Mouse (Mus musculus) cerebellum, postnatal 10 days (tissue): ENCODE measurements around the gene Gm42372.
A peak's percentile ranks its signal among the peaks of the same experiment; 100 is the strongest.

Experiments
- DNase-seq, 2 experiments: peaks; one replicate each; pipeline ENCODE4 v3.0.0; 2021; ENCODE audit warnings: mixed read lengths in 2 of 2

Gm42372 gene

GRCm38 (mm10) chr7:16982859-16983568, at the start of gene Gm42372:
Gm42372 (plus strand) TSS chr7:16983086.
- DNase-seq: peak; percentile 93

GRCm38 (mm10) chr7:16937312-16937711, 45.6 kb upstream of the Gm42372 start:
- peak; percentile 56 to 77 for DNase-seq

GRCm38 (mm10) chr7:16938117-16938791, 44.6 kb upstream of the Gm42372 start:
- peak; percentile 82 to 86 for DNase-seq

- DNase-seq: no peak
These were observed 42.6 kb upstream of the Gm42372 start for GRCm38 (mm10) chr7:16940292-16940691.

DNA sequence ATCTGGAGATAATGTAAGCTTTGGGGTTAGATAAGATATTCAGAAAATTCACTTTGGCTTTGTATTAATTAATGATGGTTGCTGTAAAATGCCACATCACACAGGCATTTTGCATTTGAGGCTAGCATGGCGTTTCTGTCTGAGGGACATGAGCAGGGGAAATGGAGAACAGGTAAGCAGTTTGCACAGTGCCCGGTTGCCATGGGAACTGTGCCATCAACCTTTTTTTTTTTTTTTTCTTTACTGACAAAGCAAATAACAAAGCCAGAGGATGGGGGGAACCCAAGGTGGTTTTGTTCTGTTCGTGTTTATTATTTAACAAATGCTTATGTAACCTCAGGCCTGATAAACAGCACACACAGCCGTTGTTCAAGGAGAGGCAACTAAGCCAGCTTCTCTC, 40.0 kb upstream of the Gm42372 start:
- DNase-seq: peak in 1 of 2 experiments; percentile 31

DNA sequence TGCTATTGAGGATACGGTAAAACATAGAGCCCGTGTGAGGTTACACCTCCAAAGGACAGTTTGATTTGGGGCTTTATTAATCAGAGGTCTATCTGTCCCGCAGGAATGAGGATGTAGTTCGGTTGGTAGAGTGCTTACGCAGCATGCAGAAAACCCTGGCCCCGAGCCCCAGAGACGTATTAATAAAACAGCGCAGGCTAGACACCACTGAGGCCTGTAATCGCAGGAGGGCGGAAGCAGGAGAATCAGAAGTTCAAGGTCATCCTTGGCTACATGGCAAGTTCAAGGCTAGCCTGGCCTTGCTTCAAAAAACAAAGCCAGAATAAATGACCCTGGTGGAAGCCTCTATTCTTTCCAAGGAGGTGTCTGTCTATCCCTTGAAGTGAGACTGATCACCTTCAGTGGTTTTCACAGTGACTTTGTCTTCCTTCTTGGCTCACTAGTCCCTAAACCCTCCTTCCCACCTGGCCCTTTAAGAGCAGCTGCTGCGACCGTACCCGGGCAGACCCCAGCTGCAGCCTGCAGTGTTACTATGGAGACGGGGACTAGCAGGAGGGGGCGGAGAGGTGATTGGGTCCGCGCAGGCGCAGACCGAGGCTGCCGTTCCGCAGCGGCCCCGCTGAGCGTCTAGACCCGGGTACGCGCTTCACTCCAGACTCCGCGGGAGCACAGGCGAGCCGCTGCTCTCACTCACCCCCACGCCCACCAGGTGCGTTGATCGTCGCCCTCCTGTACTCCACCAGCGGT, 38.7 kb upstream of the Gm42372 start, which contains the start of gene Pnmal2:
TSS of gene Pnmal2 (plus strand) at position 622 of the 747 bp plus-strand sequence.
- peak; percentile 96 to 97 for DNase-seq

GRCm38 (mm10) chr7:16944808-16945315, 38.0 kb upstream of the Gm42372 start:
- no peak for DNase-seq

GRCm38 (mm10) chr7:16945419-16945818, 37.5 kb upstream of the Gm42372 start:
- DNase-seq: peak; percentile 80 to 83

DNA sequence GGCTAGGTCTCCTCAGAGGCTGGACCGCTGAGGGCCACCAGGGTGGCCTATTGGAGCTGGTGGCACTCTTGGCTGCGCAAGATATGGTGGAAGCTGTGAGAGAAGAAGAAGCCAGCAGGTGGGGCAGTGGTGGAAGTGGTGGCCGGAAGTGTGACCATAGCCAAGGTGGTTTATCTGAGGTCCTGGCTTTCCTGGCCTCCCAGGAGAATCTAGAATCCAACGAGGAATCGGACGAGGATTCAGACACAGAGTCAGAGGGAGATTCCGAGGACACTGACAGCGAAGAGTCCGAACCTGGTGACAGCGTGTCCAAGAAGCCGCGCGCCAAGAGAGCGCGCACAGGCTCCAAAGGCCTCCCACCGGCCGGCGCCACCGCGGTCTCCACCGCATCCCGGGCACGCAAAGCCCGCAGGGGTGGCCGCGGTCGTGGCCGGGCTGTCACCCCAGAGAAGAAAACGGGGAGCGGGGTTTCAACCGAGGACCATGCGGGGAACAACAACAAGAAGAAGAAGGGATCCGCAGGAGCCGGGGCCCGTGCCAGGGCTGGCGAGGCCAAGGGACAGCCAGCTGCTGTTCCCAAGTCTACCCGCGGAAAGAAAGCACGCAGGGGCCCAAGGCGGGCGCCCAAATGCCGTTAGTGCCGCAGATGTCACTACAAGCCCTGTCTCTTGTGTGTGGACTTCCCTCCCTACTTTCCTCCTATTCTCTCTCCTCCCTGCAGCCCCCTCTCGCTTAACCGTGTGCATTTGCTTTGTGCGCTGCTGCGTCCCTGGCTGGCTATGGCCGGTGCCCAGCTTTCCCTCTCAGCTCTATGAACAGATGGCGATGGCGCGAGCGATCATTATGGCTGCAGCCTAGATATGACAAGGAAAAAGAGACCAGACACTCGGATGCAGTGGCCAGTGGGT, 36.2 kb upstream of the Gm42372 start:
- peak; percentile 88 to 89 for DNase-seq

DNA sequence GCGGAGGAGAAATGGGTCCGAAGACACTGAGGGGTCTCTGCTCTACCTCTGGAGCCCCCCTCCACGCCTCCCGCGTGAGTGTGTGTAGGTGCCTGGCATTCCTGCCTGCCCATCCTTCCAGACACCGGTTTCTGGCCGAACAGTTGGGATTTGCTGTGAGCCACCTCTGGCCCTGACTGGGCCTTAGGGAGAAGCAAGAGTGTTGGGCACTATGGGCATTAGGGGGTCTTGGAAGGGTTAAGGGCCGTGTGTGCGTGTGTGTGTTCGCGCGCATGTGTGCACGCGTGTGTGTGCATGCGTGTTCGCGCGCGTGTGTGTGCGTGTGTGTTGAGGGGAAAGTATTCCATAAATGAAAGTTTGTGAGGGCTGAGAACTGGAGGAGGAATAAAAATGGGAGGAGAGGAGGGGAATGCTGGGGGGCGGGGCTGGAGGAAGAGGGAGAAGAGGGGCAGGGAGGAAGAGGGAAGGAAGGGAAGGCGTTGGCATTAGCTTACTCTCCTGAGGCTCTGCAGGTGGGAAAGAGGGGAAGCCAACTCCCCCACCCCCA, 35.5 kb upstream of the Gm42372 start:
- peak; percentile 75 to 80 for DNase-seq

DNA sequence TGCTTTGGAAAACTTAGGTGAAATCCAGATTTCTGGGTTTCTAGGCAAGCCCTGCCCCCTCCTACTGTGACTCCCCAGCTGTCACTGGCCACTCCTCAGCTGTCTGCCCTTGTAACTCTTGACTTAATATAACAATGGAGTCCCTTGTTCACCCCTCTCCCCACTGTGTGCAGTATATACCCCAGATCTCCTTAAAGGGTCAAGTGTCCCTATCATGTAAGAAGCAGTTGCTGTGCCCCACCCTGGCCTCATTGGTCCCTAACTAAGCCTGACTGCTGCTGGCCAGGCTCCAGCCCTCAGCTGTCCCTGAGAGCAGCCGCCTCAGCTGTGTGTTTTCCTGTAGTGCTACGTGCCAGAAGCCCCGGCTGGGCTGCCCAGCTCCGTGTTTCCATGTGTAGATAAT, 34.9 kb upstream of the Gm42372 start:
- peak; percentile 83 to 86 for DNase-seq

- peak; percentile 53 to 57 for DNase-seq
These were observed 33.9 kb upstream of the Gm42372 start for GRCm38 (mm10) chr7:16948923-16949458.

DNA sequence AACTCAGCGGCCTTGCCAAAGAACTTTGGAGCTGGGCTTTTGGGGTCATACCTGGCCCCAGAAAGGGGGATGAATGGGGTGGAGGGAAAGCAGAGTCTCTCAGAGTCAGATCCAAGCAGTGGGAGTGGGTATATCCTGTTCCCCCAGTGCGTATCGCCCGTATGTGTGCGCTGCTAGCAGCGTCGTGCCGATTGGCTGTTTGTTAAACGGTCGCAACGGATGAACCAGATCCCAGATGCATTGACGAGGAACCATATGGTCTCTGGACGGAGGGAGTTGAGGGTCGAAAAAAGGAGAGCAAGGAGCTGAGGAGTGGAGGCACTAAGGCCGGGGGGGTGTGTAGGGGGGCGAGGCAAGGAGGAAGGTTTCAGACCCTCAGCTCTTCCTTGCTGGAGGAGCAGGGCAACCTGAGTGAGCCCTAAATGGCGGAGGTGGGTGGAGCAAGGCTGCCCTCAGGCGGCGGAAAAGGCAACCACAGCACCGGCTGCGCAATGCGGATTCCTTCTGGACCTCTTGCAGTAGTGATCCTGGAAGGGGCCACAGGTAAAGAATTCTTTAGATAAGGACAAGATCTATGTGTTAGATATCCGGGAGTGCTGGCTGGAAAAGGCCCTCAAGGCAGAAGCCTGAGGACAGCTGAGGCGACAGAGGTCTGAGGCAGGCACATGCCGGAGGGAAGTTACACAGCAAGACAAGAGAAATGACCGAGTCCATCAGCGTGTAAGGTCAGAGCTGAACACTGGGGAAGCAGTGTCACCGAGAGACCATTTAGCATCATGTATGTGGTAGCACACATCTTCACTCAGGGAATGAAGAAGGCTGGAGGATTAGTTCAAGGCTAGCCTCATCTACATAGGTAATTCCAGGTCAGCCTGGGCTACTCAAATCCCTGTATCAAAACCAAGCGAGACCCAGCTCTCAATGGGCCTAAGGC, 32.7 kb upstream of the Gm42372 start:
- DNase-seq: peak; percentile 93 to 94

GRCm38 (mm10) chr7:16950861-16951635, 31.8 kb upstream of the Gm42372 start:
- DNase-seq: peak; percentile 89 to 92

- peak; percentile 55 to 59 for DNase-seq
These were observed 29.1 kb upstream of the Gm42372 start for GRCm38 (mm10) chr7:16953776-16954175.

GRCm38 (mm10) chr7:16955712-16956111, 27.2 kb upstream of the Gm42372 start:
- no peak for DNase-seq

DNA sequence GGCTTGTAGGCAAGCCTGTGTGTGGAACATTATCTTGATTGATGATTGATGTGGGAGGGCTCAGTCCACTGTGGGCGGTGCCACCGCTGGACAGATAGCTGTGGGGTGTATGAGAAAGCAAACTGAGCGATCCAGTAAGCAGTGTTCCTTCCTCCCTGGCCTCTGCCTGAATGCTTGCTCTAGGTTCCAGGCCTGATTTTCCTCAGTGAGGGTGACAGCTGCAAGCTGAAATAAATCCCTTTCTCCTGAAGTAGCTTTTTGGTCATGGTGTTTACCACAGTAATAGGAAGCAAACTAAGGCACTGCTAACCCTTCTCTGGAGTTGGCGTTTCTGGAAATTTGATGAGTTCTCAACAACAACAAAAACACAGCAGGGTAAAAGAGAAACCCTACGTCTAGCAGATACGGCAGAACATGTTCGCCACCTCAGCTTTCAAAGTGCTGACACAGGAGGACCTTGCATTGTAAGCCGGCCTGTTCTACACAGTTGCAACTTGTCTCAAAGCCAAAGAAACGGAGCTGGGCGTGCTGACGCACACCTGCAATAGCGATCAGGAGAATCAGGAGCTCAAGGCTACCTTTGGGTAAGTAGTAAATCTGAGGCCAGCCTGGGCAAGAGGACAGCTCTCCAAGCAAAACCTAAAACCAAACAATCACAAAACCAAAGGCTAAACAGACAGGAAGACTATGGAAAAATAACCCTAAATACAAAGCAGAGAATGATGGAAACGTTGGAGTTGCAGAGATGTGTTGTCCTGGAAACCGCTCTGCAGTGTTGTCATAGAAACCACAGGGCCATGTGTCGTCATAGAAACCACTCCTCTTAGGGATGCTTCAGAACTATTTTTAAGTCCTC, 26.2 kb upstream of the Gm42372 start:
- peak; percentile 45 to 56 for DNase-seq

GRCm38 (mm10) chr7:16959539-16960187, 23.2 kb upstream of the Gm42372 start, which contains the start of gene Pnmal1:
Pnmal1 (plus strand) TSS chr7:16959679.
- peak; percentile 98 for DNase-seq
